Mouse (Mus musculus) retina, embryonic 14.5 days (tissue): ENCODE results near the gene Foxj2.
A peak's percentile ranks its signal among the peaks of the same experiment; 100 is the strongest.

Experiments used
- DNase-seq: peaks from one replicate; pipeline ENCODE4 v3.0.0-alpha.2; 2015; ENCODE audit warnings: low spot score

Gene Foxj2

DNA sequence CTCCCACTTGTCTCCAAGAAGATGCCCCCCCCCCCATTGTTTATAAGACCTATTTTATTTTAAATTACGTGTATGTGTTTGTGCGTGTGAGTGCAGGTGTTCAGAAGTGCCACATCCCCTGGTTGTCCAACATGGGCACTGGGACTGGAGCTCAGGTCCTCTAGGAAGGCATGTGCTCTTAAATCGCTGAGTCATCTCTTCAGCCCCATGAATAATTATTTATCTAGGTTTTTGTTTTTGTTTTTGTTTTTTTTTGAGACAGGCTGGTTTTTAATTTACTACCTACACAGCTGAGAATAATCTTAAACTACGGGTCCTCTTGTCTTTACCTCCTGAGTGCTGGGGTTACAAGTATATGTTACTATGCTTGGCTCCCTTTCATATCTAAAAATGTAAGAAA lies 6.1 kb upstream of the Foxj2 start:
- no peak for DNase-seq

DNA sequence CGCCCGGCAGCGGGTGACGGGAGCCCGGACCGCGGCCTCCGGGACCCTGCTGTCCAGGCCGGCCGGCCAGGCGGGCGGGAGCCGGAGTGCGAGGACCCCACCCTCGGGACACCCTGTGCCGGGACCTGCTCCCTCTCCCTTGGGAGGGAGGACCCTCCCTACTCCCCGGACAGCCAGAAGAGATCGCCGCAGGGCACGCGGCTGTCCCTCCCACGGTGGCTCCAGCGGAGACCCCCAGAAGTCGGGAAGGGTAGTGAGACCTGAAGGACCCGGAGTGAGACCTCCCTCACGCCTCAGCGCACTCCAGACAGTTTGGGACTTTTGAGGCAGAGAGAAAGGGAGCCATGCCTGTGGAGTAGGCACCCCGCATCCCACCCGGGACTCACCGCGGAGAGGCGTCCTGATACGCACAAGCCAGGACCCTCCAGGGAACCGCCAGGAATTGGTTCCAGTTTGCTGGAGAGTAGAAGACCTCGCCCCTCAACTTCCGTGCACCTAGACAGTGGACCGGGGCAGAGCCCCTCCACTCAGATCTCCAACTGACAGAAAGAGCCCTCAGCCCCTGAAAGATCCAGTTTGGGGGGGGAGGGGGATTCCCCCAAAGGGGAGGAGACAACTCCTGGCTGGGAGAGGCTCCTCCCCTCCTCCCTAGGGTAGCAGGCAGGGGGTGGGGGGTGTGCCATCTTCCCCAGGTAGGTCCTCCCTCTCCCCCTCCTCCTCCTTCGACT lies 521 bp downstream of the Foxj2 start:
- DNase-seq: peak; percentile 51

DNA sequence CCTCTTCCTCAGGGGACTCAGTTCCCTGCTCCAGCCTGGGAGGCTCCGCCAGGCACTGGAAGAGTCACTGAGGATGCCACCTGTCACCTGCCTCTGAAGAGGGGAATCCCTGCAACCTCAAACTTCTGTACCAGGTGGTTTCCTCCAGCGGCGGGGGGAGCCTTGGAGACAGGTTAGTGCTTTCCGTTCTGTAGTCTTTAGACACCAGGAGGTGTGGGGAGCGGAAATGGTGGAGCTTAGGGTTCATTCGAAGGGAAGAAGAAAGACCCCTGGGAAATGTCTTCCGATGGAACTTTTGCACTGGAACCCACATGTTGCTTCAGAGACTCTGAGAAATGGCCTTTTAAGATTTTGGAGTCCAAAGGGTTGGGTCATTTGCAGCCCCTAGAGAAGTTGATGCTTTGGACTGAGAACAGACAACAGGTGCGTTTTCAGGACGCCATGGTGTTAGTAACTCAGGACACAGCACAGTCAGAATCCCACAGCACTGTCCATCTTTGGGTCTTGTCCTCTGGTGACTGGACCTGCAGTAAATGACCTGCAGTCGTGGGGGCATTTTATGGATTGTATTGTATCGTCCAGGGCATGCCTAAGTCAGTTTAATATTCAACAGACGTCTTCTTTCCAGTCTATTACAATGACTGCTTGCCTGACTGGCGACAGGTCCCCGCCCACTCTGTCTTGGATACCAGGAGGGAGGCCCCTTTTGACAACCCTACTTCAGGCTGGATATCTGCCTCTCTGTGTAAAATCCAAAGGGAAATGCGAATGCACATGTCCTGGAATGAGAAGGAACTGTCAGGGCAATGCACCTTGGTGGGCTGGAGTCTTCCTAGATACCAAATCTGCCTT lies 1.3 kb downstream of the Foxj2 start:
- DNase-seq: no peak

DNA sequence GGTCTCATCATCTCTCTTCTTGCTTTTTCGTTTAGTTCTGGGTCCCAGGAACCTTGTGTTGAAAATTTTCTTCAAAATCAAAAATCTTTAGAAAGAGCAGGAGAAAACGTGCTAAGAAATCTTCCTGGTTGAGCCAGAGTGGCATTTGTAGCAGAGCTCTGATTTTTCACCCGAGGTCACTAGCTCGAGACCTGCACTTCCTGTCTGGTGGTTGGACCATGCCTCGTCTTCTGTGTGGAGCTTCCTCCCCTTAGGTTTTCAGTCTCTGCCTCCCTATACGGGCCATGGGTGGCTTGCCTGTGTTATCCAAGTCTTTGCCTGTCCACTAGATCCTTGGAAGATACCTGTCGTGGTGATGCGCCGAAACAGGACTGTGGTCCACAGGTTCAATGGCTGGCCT lies 2.1 kb downstream of the Foxj2 start:
- no peak for DNase-seq

- no peak for DNase-seq
Measured at GRCm38 (mm10) chr6:122824086-122824485, 4.4 kb downstream of the Foxj2 start.

DNA sequence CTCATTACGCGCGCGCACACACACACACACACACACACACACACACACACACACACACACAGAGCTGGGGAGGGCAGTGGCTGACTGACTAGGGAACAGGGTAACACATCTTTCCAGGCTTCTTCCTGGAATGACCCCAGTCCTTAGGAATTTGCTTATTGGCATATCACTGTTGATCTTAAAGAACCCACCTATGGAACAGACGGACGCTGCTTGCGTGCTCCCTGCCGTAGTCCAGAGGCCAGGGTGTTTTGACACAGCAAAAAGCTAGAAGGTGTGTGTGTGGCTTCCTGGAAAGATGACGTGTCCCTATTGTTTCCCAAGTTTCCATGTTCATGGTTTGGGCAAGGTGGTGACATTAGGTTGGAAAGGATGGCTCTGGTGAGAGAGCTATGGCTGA lies 5.5 kb downstream of the Foxj2 start:
- DNase-seq: no peak

GRCm38 (mm10) chr6:122825923-122826742 lies 6.4 kb downstream of the Foxj2 start:
- peak; percentile 53 for DNase-seq

GRCm38 (mm10) chr6:122828086-122828485 lies 8.4 kb downstream of the Foxj2 start:
- peak; percentile 58 for DNase-seq

GRCm38 (mm10) chr6:122832880-122833279 lies 13.2 kb downstream of the Foxj2 start:
- no peak for DNase-seq

- DNase-seq: peak; percentile 56
Measured at GRCm38 (mm10) chr6:122834365-122834764, 14.7 kb downstream of the Foxj2 start.

DNA sequence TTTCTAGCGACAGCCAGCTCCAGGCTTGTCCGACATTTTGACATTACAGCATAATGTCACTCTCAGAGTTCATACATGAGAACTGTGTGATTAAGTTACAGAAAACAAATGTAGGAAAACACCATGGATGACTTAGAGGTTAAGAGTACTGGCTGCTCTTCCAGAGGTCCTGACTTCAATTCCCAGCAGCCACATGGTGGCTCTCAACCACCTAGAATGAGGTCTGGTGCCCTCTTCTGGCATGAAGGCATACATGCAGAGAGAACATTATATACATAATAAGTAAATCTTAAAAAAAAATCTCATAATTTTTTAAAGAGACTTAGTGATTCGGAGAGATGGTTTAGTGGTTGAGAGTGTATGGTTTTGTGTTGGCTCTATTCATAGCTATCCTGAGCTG lies 17.3 kb downstream of the Foxj2 start:
- no peak for DNase-seq

DNA sequence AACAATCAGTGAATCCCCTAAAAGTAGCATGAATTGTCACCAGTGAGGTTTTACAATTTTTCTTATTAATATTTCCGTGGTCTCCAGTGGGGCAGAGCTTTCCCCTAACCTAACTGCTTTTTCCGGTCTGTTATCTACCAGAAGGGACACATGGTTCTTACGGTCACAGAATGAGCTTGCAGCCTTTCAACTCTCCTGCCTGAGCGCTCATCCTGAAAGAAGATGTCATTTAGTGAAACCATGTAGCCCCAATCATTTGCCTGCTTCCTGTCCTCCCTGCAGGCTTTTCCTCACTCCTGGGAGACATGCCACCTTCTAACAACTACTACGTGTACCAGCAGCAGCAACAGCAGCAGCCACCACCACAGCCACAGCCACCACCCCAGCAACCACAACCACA lies 17.8 kb downstream of the Foxj2 start:
- no peak for DNase-seq

DNA sequence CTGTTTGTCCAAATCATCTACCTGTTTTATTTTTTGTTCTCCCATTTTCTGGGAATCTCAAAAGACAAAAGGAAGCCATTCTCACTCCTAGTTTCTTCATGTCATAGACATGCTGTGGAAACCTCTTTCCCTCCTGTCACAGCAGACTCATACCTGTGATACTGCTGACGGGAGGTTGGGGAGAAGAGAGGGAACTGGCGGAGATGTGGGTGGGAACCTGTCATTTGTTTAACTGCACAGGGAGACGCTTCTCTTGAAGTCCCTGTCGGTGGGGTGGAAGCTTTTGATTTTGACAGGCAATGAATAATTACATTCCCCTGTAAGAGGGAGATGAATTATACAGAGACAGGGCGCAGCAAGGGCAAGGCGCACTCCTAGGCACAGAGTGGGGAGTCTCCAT lies 24.0 kb downstream of the Foxj2 start:
- DNase-seq: no peak

DNA sequence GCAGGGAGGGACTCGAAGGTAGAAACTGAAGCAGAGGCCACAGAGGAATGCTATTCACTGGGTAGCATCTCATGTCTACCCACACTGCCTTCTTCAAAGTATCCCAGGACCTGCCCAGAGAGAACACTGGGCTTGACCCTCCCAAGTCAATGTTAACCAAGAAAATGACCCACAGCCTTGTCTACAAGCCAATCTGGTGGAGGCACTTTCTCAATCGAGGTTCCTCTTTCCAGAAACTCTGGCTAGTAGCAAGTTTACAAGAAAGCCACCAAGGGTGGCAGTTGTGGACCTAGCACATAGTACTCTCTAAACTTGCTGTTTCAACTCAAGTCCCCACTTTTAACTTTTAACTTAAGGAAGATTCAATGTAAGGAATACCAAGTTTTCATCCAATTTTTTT lies 33.0 kb downstream of the Foxj2 start:
- DNase-seq: no peak

GRCm38 (mm10) chr6:122854552-122854951 lies 34.8 kb downstream of the Foxj2 start:
- DNase-seq: no peak

DNA sequence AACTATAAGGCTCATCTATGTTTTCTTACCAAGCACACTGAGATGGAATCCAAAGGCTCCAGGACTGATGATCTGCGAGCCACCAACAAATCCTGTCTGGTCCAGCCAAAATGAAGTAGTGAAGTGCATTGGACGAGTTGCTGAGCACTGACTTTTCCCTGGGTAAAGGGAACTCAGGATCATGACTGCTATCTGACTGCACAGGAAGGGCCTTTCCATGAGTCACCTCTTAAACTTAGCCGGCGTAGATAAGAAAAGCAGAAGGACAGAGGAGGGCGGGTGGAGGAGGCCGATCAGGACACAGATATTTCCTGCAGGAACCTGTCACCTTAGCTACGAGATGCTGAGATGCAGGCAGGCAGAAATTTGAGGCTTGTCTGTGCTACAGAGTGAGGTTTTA lies 36.2 kb downstream of the Foxj2 start, which contains the start of gene C3ar1:
Gene C3ar1 (minus strand): TSS at position 207 of the 400 bp plus-strand sequence.
- no peak for DNase-seq

DNA sequence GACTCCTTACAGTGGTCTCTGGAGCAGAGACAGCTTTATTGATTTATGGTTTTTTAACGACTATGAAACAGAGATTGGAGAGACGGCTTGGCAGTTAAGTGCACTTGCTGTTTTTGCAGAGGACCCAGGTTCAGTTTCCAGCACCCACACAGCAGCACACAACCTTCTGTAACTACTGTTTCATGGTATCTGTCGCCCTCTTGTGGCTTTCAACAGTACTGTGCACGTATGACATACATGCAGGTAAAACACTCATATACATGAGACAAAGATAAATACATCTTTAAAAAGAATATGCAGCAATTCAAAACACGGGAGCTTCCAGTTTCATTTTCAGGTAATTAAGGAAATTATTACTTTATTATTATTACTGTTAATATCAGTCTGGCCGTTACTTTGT lies 42.7 kb downstream of the Foxj2 start:
- DNase-seq: no peak

GRCm38 (mm10) chr6:122862871-122863270 lies 43.2 kb downstream of the Foxj2 start:
- DNase-seq: no peak

- peak; percentile 18 for DNase-seq
Measured at GRCm38 (mm10) chr6:122867914-122868313, 48.2 kb downstream of the Foxj2 start.

DNA sequence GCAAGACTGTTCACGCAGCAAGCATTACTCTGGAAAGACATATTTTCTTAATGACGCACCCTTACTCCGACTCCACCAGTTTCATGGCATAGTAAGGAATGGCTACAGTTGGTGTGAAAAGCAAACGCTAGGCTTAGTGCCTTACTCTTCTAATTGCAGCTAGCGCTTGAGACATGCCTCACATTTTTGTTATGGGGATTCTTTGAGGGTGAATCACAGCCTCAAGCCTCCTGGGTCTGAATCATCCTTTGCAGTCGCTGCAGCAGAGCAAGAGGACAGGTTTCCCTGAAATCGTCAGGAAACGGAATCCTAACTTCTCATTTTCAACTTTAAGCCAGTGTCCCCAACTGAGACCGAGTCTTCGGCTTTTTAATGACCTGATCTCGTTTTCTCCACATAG lies 50.1 kb downstream of the Foxj2 start:
- no peak for DNase-seq

GRCm38 (mm10) chr6:122872800-122873199 lies 53.1 kb downstream of the Foxj2 start:
- DNase-seq: no peak
